Comparison of ENCODE assay signal across 9 mouse cellular contexts in the genomic region with DNA sequence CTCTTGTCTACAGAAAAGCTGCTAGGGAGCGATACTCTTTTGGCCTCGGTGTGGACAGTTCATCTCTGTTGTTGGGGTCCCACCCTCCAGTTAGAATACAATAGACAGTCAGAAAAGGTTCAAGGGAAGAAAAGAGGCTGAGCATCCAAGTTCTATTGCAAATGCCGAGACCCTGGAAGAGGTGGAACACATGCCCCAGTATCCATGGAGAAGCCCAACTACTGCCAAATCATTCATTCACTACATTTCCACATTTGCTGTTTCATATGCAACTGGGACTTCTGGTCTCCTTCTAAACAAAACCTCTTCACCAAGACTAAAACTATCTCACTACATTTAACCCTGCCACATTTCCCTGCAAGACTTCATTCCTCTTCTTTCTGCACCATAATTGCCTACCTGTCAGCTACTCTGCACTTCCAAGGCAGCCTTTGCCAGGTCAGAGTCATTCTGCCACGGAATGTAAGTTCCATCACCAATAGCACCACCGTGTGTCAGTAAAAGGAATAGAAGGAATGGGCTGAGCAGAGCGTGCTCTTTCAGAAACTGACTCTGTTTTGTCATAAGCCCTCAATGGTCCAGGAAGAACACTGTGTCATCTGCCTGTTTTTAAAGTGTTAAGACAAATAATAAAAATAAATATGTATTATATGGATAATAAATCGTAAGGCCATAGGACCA.
DNase-seq lines count a peak whose midpoint lies in the region; ATAC-seq lines count a peak whose summit lies in the region.
"Had no signal": no experiment of that assay in that cellular context is flagged by ENCODE, and none has a peak within 500 bp of the region (broad histone marks: within the 10 kb centered on the region; RNA-seq: fewer than 3 reads in every experiment).

No protein-coding gene starts in this region.

- no peak overlapping the region for H3K4me3 ChIP-seq in intestine, embryonic 16.5 days (ENCODE audit: low read length)
- H3K4me3 ChIP-seq in lung, embryonic 16.5 days (ENCODE audit: low read length), result no peak overlapping the region
- H3K4me3 ChIP-seq: embryonic facial prominence, embryonic 15.5 days had no signal

- H3K4me1 ChIP-seq in intestine, embryonic 16.5 days (ENCODE audit: control insufficient read depth, insufficient read depth, low read length), result 0 out of 2 replicates have a peak, but pooled peaks cover 1% of the 10 kb centered on the region
- 0 out of 2 replicates have a peak, but pooled peaks cover 2% of the 10 kb centered on the region for H3K4me1 ChIP-seq in lung, embryonic 16.5 days (replicated peaks; ENCODE audit: control insufficient read depth, insufficient read depth, low read length)
- H3K4me1 ChIP-seq: embryonic facial prominence, embryonic 15.5 days had no signal

- H3K9ac ChIP-seq in intestine, embryonic 16.5 days (ENCODE audit: low read depth, low read length), result no peak overlapping the region
- H3K9ac ChIP-seq in lung, embryonic 16.5 days (ENCODE audit: low read length), result no peak overlapping the region
- H3K9ac ChIP-seq: embryonic facial prominence, embryonic 15.5 days had no signal

- DNase-seq in layer of hippocampus, postnatal 10 days (ENCODE audit: low spot score in 2 of 2), result peak; percentile 36 to 47
- DNase-seq in layer of hippocampus, adult 9-10 months (ENCODE audit: low spot score), result no peak
- peak; percentile 49 for DNase-seq in ZHBTc4 (ENCODE audit: low read depth, low spot score)
- peak; percentile 71 for DNase-seq in embryo, embryonic 11 days
- peak; percentile 31 for DNase-seq in right cerebral cortex, adult 18-20 months
- no peak for DNase-seq in spleen, adult 12 weeks (ENCODE audit: low spot score)

- H3K27me3 ChIP-seq in intestine, embryonic 16.5 days (replicated peaks; ENCODE audit: control insufficient read depth, insufficient read depth, low read length), result no peaks in the 10 kb centered on the region
- no peaks in the 10 kb centered on the region for H3K27me3 ChIP-seq in lung, embryonic 16.5 days (ENCODE audit: control insufficient read depth, insufficient read depth, low read depth, low read length)
- H3K27me3 ChIP-seq: embryonic facial prominence, embryonic 15.5 days had no signal

- no peak overlapping the region for H3K27ac ChIP-seq in intestine, embryonic 16.5 days (ENCODE audit: low read length)
- H3K27ac ChIP-seq in lung, embryonic 16.5 days (ENCODE audit: low read length), result no peak overlapping the region
- H3K27ac ChIP-seq: embryonic facial prominence, embryonic 15.5 days had no signal

- 39% methylated on average over 7 of the region's 7 CpGs for WGBS in intestine, embryonic 16.5 days
- 39% methylated on average over 7 of the region's 7 CpGs for WGBS in lung, embryonic 16.5 days

- no peaks in the 10 kb centered on the region for H3K36me3 ChIP-seq in intestine, embryonic 16.5 days (ENCODE audit: control insufficient read depth, insufficient read depth, low read length)
- H3K36me3 ChIP-seq in lung, embryonic 16.5 days (ENCODE audit: control insufficient read depth, insufficient read depth, low read length), result no peaks in the 10 kb centered on the region
- H3K36me3 ChIP-seq: embryonic facial prominence, embryonic 15.5 days had no signal

- no peak overlapping the region for H3K4me2 ChIP-seq in intestine, embryonic 16.5 days (ENCODE audit: low read depth, low read length)
- no peak overlapping the region for H3K4me2 ChIP-seq in lung, embryonic 16.5 days (ENCODE audit: low read depth, low read length)
- H3K4me2 ChIP-seq: embryonic facial prominence, embryonic 15.5 days had no signal

- no peaks in the 10 kb centered on the region for H3K9me3 ChIP-seq in intestine, embryonic 16.5 days (ENCODE audit: control insufficient read depth, low read length)
- H3K9me3 ChIP-seq in lung, embryonic 16.5 days (ENCODE audit: control insufficient read depth, low read length), result no peaks in the 10 kb centered on the region
- H3K9me3 ChIP-seq: embryonic facial prominence, embryonic 15.5 days had no signal

- ATAC-seq in intestine, embryonic 16.5 days, result peak; percentile 64; the same call in 1 of the 2 replicates
- ATAC-seq in lung, embryonic 16.5 days (ENCODE audit: low read depth), result peak; percentile 63; the same call in 1 of the 2 replicates

Comparison
In these comparisons a context has a peak if more than half of its experiments do, and no peak if none do; other contexts are left out.
1. DNase-seq: peak in layer of hippocampus, postnatal 10 days (2 of 2), ZHBTc4 (single experiment), embryo, embryonic 11 days (single experiment) and right cerebral cortex, adult 18-20 months (single experiment); none in layer of hippocampus, adult 9-10 months (single experiment) and spleen, adult 12 weeks (single experiment).